Mouse (Mus musculus): ENCODE results near the gene Gm38431.

The Gm38431 gene

DNA sequence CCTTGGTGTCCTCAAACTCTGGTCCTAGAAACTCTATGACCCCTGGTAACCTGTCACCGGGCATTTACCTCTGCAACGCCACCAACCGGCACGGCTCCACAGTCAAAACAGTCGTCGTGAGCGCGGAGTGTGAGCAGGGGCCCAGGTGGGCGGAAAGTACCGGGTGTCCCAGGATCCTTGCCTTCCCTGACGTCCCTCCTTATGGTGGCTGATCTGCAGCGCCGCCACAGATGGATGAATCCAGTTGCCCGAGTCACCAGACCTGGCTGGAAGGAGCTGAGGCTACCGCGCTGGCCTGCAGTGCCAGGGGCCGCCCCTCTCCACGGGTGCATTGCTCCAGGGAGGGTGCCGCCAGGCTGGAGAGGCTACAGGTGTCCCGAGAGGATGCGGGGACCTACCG lies 55.1 kb downstream of the Gm38431 start:
- DNase-seq = no peak

- no peak for DNase-seq
Observed at GRCm38 (mm10) chr9:21036161-21036560, 55.6 kb downstream of the Gm38431 start.

DNA sequence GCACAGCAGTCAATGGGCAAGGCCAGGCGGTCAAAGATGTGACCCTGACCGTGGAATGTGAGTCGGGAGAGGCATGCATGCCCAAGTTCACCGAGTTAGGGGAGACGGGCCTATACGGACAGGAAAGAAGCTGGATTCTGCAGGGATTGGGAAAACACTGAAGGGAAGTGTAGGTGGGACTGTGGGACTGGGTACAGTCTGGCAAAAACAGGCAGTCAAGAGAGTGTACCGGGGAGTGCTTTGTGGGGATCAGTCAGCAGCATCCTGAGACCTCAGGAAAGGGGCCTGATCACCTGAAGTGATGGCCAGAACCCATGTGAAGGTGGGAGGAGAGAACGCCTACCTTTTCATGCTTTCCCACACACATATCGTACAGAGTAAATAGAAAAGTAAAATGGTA lies 56.2 kb downstream of the Gm38431 start:
- no peak for DNase-seq

- no peak for DNase-seq
Observed at GRCm38 (mm10) chr9:21034481-21035085, 57.2 kb downstream of the Gm38431 start.

DNA sequence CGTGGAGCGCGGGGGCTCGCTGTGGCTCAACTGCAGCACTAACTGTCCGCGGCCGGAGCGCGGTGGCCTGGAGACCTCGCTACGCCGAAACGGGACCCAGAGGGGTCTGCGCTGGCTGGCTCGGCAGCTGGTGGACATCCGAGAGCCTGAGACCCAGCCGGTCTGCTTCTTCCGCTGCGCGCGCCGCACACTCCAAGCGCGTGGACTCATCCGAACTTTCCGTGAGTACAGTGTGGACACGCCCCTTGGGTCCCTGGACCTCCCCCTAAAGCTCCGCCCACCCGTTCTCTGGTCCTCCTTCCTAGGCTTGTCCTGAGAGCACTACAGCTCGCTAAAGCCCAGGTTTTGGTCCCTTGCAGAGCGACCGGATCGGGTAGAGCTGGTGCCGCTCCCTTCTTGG lies 58.7 kb downstream of the Gm38431 start:
- DNase-seq = peak; percentile 98

- no peak for DNase-seq
Observed at GRCm38 (mm10) chr9:21032491-21032890, 59.3 kb downstream of the Gm38431 start.

- DNase-seq = no peak
Observed at GRCm38 (mm10) chr9:21031896-21032351, 59.9 kb downstream of the Gm38431 start, which contains the start of gene Icam5. TSS of gene Icam5 (plus strand) at chr9:21032073.

- peak; percentile 78 for DNase-seq
Observed at GRCm38 (mm10) chr9:21031251-21031895, 60.4 kb downstream of the Gm38431 start.

DNA sequence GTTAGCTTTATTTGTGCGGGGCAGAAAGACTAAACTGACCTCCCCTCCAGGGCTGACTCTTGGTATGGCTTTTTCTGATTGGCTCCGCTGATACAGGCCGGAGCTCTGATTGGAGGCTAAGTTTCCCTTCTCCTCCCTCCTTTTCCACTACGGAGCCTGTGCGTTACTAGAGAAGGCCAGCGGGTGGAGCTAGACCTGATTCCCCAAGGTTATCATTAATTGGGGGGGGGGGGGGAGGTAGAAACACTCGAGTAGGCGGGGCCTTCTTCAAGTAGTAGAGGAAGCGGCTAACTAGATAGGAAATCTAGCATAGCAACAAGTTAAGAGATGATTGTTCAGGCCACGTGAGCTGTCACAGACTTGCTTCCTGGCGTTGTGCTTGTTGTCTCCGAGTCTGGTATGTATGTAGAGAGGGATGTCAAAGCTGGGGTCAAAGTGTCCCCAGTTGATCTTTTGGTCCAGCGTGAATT lies 61.0 kb downstream of the Gm38431 start:
- DNase-seq = peak; percentile 97

DNA sequence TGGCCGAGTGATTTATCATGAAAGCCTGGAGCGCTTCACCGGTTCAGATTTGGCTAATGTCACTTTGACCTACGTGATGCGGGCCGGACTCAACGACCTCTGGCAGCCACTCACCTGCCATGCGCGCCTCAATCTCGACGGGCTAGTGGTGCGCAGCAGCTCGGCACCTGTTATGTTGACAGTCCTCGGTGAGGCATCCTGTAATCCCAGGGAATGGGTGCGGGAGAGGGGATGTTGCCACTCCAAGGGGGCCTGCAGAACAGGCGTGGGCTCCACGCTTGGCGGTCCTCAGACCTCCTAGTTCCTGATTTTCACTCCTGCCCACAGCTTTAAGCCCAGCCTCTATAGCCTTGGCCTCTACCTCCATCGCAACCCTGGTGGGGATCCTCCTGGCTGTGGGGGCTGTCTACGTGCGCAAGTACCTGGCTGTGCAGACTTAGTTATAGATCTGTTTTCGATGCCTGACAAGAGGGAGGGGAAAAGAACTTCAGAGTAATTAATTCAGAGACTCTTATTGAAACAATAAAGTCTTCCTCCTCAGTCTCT lies 61.7 kb downstream of the Gm38431 start:
- no peak for DNase-seq

DNA sequence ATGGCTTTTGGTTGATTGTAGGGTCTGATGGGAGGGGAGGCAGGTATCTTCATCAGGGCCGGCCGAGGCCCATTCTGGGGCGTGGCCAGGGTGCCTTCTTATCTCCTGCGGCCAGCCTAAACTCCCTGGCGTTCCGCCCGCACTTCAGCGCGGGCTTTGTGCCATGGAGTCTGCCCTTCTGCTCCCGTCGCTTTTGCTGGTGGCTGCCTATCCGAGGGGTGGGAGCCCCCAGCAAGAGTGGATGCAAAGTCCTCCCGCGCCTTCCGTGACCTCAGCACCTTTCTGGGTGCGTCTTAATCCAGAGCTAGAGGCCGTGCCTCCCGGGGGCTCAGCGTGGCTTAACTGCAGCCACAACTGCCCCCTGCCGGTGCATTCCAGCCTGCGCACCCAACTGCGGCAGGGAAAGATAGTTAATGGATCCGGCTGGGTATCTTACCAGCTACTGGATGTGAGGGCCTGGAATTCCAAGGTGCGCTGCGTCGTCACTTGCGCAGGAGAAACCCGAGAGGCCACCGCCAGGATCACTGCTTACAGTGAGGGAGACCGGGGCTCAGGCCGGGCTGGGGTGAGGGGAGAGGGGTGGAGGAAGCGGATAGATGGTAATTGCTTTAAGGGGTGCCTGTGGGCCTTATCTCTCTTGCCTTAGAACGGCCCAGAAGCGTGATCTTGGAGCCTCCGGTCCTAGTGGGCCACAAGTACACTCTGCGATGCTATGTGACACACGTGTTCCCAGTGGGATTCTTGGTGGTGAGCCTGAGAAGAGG lies 62.3 kb downstream of the Gm38431 start, which contains the start of gene Icam4:
Gene Icam4 (plus strand): TSS at position 83 of the 764 bp plus-strand sequence.
- peak; percentile 93 for DNase-seq

GRCm38 (mm10) chr9:21028560-21029110 lies 63.2 kb downstream of the Gm38431 start:
- DNase-seq = no peak

DNA sequence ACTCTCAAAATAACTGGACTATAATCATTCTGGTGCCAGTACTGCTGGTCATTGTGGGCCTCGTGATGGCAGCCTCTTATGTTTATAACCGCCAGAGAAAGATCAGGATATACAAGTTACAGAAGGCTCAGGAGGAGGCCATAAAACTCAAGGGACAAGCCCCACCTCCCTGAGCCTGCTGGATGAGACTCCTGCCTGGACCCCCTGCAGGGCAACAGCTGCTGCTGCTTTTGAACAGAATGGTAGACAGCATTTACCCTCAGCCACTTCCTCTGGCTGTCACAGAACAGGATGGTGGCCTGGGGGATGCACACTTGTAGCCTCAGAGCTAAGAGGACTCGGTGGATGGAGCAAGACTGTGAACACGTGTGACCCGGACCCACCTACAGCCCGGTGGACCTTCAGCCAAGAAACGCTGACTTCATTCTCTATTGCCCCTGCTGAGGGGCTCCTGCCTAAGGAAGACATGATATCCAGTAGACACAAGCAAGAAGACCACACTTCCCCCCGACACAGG lies 64.0 kb downstream of the Gm38431 start:
- no peak for DNase-seq

DNA sequence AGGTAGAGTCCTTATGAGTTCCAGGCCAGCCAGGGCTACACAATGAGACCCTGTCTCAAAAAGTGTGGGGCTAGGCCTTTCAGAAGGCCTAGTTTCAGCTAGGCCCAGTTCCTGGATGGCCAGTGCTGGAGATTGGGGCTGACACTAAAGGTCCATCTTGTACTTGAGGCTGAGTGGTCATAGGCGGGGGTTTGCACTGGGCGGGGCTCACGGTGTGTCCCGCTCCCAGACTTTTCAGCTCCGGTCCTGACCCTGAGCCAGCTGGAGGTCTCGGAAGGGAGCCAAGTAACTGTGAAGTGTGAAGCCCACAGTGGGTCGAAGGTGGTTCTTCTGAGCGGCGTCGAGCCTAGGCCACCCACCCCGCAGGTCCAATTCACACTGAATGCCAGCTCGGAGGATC lies 64.9 kb downstream of the Gm38431 start:
- DNase-seq = no peak

- DNase-seq = peak; percentile 78
Observed at GRCm38 (mm10) chr9:21025258-21025810, 66.5 kb downstream of the Gm38431 start.

DNA sequence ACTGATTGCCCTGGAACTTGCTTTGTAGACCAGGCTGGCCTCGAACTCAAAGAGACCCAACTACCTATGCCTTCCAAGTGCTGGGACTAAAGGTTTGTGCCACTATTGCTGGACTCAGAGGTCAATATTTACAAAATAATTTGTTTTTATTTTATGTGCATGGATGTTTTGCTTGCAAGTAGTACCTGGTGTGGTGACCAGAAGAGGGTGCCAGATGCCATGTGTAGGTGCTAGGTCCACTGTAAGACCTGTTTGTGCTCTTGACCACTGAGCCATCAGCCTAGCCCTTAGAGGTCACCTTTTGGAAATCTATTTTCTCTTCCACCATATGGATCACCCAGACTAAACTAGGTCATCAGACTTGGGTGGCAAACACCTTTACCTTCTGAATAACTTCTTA lies 69.1 kb downstream of the Gm38431 start:
- no peak for DNase-seq

GRCm38 (mm10) chr9:21022288-21022687 lies 69.5 kb downstream of the Gm38431 start:
- peak; percentile 64 for DNase-seq

DNA sequence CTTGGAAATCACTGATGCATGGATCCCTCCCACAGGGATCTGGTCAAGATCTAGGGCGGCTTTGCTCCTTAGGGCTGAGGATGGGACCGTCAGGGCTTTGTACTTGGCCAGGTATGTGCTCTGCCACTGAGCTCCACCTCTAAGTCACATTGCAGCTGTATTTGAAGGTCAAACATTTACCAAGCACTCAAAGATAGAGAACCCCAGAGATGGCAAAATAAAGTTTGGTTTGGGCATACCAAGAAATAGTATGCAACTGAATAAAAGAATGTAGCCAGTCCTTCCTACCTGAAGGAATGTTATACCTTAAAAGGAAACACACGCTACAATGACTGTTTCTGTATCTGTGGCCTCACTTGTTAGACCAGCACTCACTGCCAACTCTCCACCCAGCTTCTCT lies 70.4 kb downstream of the Gm38431 start:
- DNase-seq = no peak

GRCm38 (mm10) chr9:21018600-21018999 lies 73.2 kb downstream of the Gm38431 start:
- DNase-seq = no peak
